Mouse (Mus musculus) kidney, postnatal 14 days (tissue): Measurements from ENCODE around the gene Gsg1l.
A peak's percentile ranks its signal among the peaks of the same experiment; 100 is the strongest.

Experiments used
- DNase-seq: peaks from one replicate; pipeline ENCODE4 v3.0.0; 2022; ENCODE audit warnings: mixed read lengths

Gsg1l gene

GRCm38 (mm10) chr7:126027410-126027809 is 54.8 kb downstream of the Gsg1l start:
- DNase-seq, result no peak

- DNase-seq, result no peak
Observed at GRCm38 (mm10) chr7:126026600-126026999, 55.6 kb downstream of the Gsg1l start.

GRCm38 (mm10) chr7:126019966-126020365 is 62.2 kb downstream of the Gsg1l start:
- DNase-seq, result no peak

GRCm38 (mm10) chr7:126019321-126019720 is 62.9 kb downstream of the Gsg1l start:
- DNase-seq, result no peak

- no peak for DNase-seq
Observed at GRCm38 (mm10) chr7:126017455-126017854, 64.8 kb downstream of the Gsg1l start.

GRCm38 (mm10) chr7:126012325-126013021 is 69.7 kb downstream of the Gsg1l start:
- DNase-seq, result no peak

- DNase-seq, result no peak
Observed at GRCm38 (mm10) chr7:126008789-126009148, 73.4 kb downstream of the Gsg1l start.

- no peak for DNase-seq
Observed at GRCm38 (mm10) chr7:126008139-126008788, 73.9 kb downstream of the Gsg1l start.

GRCm38 (mm10) chr7:126007132-126007910 is 74.9 kb downstream of the Gsg1l start:
- no peak for DNase-seq

GRCm38 (mm10) chr7:126005274-126005673 is 76.9 kb downstream of the Gsg1l start:
- no peak for DNase-seq

GRCm38 (mm10) chr7:126001683-126002082 is 80.5 kb downstream of the Gsg1l start:
- no peak for DNase-seq

GRCm38 (mm10) chr7:125999921-126000320 is 82.3 kb downstream of the Gsg1l start:
- no peak for DNase-seq

GRCm38 (mm10) chr7:125996151-125996550 is 86.1 kb downstream of the Gsg1l start:
- DNase-seq, result no peak

- no peak for DNase-seq
Observed at GRCm38 (mm10) chr7:125992356-125992891, 89.8 kb downstream of the Gsg1l start.

- no peak for DNase-seq
Observed at GRCm38 (mm10) chr7:125991846-125992245, 90.4 kb downstream of the Gsg1l start.

GRCm38 (mm10) chr7:125989969-125990368 is 92.2 kb downstream of the Gsg1l start:
- no peak for DNase-seq

GRCm38 (mm10) chr7:125989489-125989888 is 92.7 kb downstream of the Gsg1l start:
- DNase-seq, result no peak

- DNase-seq, result no peak
Observed at GRCm38 (mm10) chr7:125988326-125988725, 93.9 kb downstream of the Gsg1l start.

- no peak for DNase-seq
Observed at GRCm38 (mm10) chr7:125987117-125987516, 95.1 kb downstream of the Gsg1l start.

GRCm38 (mm10) chr7:125985565-125985964 is 96.6 kb downstream of the Gsg1l start:
- DNase-seq, result no peak

GRCm38 (mm10) chr7:125983902-125984841 is 98.0 kb downstream of the Gsg1l start:
- DNase-seq, result no peak

- peak; percentile 38 for DNase-seq
Observed at GRCm38 (mm10) chr7:125979591-125979990, 102.6 kb downstream of the Gsg1l start.
